Mouse (Mus musculus): ENCODE data around the gene Acot8. TPM values are rescaled to one million over a fixed set of nuclear protein-coding genes. Genes with fewer than 3 reads are reported as not detected.

Acot8 gene
- total and polyA plus RNA-seq, 3 experiments, result 11.9 to 26.8 (median 15.8) TPM

GRCm38 (mm10) chr2:164827146-164827850 lies 22.6 kb upstream of the Acot8 start:
- dilution Hi-C loops (cut with MboI; ENCODE audit: extremely low pct_ligation_motif_present, extremely low pct_unique_long_range_greater_than_20kb, low sequenced_read_pairs), result no loop called here
- Histone ChIP-seq H3K27me3 (replicated peaks) (no peaks in the 10 kb centered on the region), H3K9ac (ENCODE audit: insufficient read depth, low read depth) (no peak overlapping the region), H3K9me3 (replicated peaks; ENCODE audit: low read length) (no peaks in the 10 kb centered on the region), H3K36me3 (replicated peaks in 1 of 2; ENCODE audit: control insufficient read depth in 1 of 2, insufficient read depth in 1 of 2, low read length in 1 of 2) (peaks cover 31 to 45% of the 10 kb centered on the region in 2 experiments), H3K4me3 (replicated peaks in 1 of 3; ENCODE audit: low read depth in 2 of 3, low read length in 2 of 3, poor library complexity in 1 of 3) (no peak overlapping the region), H3K27ac (ENCODE audit: insufficient read depth, low read depth) (no peak overlapping the region), H3K4me2 (ENCODE audit: insufficient read depth, low read depth, poor library complexity, severe bottlenecking) (no peak overlapping the region), H3K4me1 (ENCODE audit: control insufficient read depth in 1 of 2, insufficient read depth in 2 of 2) (peaks cover 5 to 55% of the 10 kb centered on the region in 2 experiments), H3K79me2 (replicated peaks; ENCODE audit: control insufficient read depth, extremely low read depth, insufficient read depth, poor library complexity, severe bottlenecking) (no peaks in the 10 kb centered on the region; the same call in 1 of the 2 replicates)
- in situ Hi-C loops (cut with MboI; ENCODE audit: low pct_ligation_motif_present, low pct_unique_long_range_greater_than_20kb, low sequenced_read_pairs), result no loop called here
- no peak for DNase-seq (ENCODE audit: extremely low read depth)
- TF ChIP-seq TBP (conservative IDR thresholded peaks at IDR 0.05; ENCODE audit: low read depth, low read length) (no peak), RAD21 (IDR thresholded peaks at IDR 0.05; ENCODE audit: low read depth, low read length) (no peak), NRF1 (IDR thresholded peaks at IDR 0.05; ENCODE audit: low read depth, low read length) (no peak), HCFC1 (IDR thresholded peaks at IDR 0.05; ENCODE audit: low read depth, low read length) (no peak), MXI1 (IDR thresholded peaks at IDR 0.05; ENCODE audit: low read depth, low read length) (no peak), CHD2 (IDR thresholded peaks at IDR 0.05; ENCODE audit: low read length) (no peak), E2F4 (IDR thresholded peaks at IDR 0.05; ENCODE audit: insufficient replicate concordance, low read depth, low read length) (no peak), SIN3A (IDR thresholded peaks at IDR 0.05; ENCODE audit: low read length) (no peak), MAFK (IDR thresholded peaks at IDR 0.05; ENCODE audit: insufficient replicate concordance, low read length) (no peak)

GRCm38 (mm10) chr2:164825521-164825920 lies 20.8 kb upstream of the Acot8 start:
- Histone ChIP-seq H3K27me3 (replicated peaks) (no peaks in the 10 kb centered on the region), H3K27ac (ENCODE audit: insufficient read depth, low read depth) (no peak overlapping the region), H3K36me3 (replicated peaks in 1 of 2; ENCODE audit: control insufficient read depth in 1 of 2, insufficient read depth in 1 of 2, low read length in 1 of 2) (peaks cover 38 to 58% of the 10 kb centered on the region in 2 experiments), H3K79me2 (replicated peaks; ENCODE audit: control insufficient read depth, extremely low read depth, insufficient read depth, poor library complexity, severe bottlenecking) (no peaks in the 10 kb centered on the region; the same call in 1 of the 2 replicates), H3K4me3 (replicated peaks in 1 of 3; ENCODE audit: low read depth in 2 of 3, low read length in 2 of 3, poor library complexity in 1 of 3) (no peak overlapping the region), H3K4me1 (ENCODE audit: control insufficient read depth in 1 of 2, insufficient read depth in 2 of 2) (peaks cover 0 to 43% of the 10 kb centered on the region in 2 experiments; a peak in 3 of 4 replicates), H3K4me2 (ENCODE audit: insufficient read depth, low read depth, poor library complexity, severe bottlenecking) (no peak overlapping the region), H3K9ac (ENCODE audit: insufficient read depth, low read depth) (no peak overlapping the region), H3K9me3 (replicated peaks; ENCODE audit: low read length) (no peaks in the 10 kb centered on the region)
- in situ Hi-C loops (cut with MboI; ENCODE audit: low pct_ligation_motif_present, low pct_unique_long_range_greater_than_20kb, low sequenced_read_pairs), result no loop called here
- no peak for DNase-seq (ENCODE audit: extremely low read depth)
- no peak for TF ChIP-seq KAT2A (IDR thresholded peaks at IDR 0.05; ENCODE audit: insufficient replicate concordance, low read length)
- no peak for TF ChIP-seq ZNF384 (IDR thresholded peaks at IDR 0.05; ENCODE audit: low read depth, low read length)
- no peak for TF ChIP-seq MYC (IDR thresholded peaks at IDR 0.05; ENCODE audit: low read depth, low read length)
- TF ChIP-seq BHLHE40 (IDR thresholded peaks at IDR 0.05; ENCODE audit: low read depth, low read length), result no peak
- TF ChIP-seq MXI1 (IDR thresholded peaks at IDR 0.05; ENCODE audit: low read depth, low read length), result no peak
- no peak for TF ChIP-seq ZC3H11A (IDR thresholded peaks at IDR 0.05; ENCODE audit: low read depth, low read length)
- TF ChIP-seq MEF2A (IDR thresholded peaks at IDR 0.05; ENCODE audit: borderline replicate concordance, low read depth, low read length), result no peak
- no peak for TF ChIP-seq SMC3 (IDR thresholded peaks at IDR 0.05; ENCODE audit: low read depth, low read length)
- TF ChIP-seq ELF1 (IDR thresholded peaks at IDR 0.05; ENCODE audit: low read depth, low read length), result no peak
- TF ChIP-seq NELFE (IDR thresholded peaks at IDR 0.05; ENCODE audit: low read depth, low read length), result no peak
- dilution Hi-C loops (cut with MboI; ENCODE audit: extremely low pct_ligation_motif_present, extremely low pct_unique_long_range_greater_than_20kb, low sequenced_read_pairs), result no loop called here

Measured in CH12.LX (cell line).